Mouse (Mus musculus) lung, embryonic 15.5 days (tissue): ENCODE data around the gene Rtkn2. TPM values are rescaled to one million over a fixed set of nuclear protein-coding genes. Genes with fewer than 3 reads are reported as not detected.

Experiments used
- ATAC-seq: fragments of 200-750 bp; cut with Nextera tagmentation; 2 replicates; pipeline ENCODE4 v1.8.0; 2017; ENCODE audit warnings: moderate number of reproducible peaks, borderline replicate concordance; ENCODE audit not compliant: low FRiP score, low TSS enrichment; ENCODE audit errors: extremely low read depth
- H3K27ac ChIP-seq: fragments of 300-500 bp; sonication (generic); 2 replicates; pipeline ENCODE4 v1.5.1; 2015; ENCODE audit warnings: moderate library complexity, mild to moderate bottlenecking, inconsistent platforms
- H3K27me3 ChIP-seq: fragments of 300-500 bp; sonication (generic); 2 replicates; pipeline ENCODE4 v1.6.1; 2015; ENCODE audit warnings: inconsistent platforms
- H3K36me3 ChIP-seq: fragments of 300-500 bp; sonication (generic); 2 replicates; pipeline ENCODE4 v1.6.1; 2015; ENCODE audit warnings: inconsistent platforms
- H3K4me1 ChIP-seq: fragments of 300-500 bp; sonication (generic); 2 replicates; pipeline ENCODE4 v1.6.1; 2015; ENCODE audit warnings: inconsistent platforms
- H3K4me2 ChIP-seq: fragments of 300-500 bp; sonication (generic); 2 replicates; pipeline ENCODE4 v1.6.1; 2015; ENCODE audit warnings: inconsistent platforms, mild to moderate bottlenecking, moderate library complexity
- H3K4me3 ChIP-seq: fragments of 300-500 bp; sonication (generic); 2 replicates; pipeline ENCODE4 v1.5.1; 2015; ENCODE audit warnings: mild to moderate bottlenecking, inconsistent platforms
- H3K9ac ChIP-seq: fragments of 300-500 bp; sonication (generic); 2 replicates; pipeline ENCODE4 v1.6.1; 2015; ENCODE audit warnings: inconsistent platforms
- H3K9me3 ChIP-seq: fragments of 300-500 bp; sonication (generic); 2 replicates; pipeline ENCODE4 v1.6.1; 2016; ENCODE audit warnings: inconsistent platforms
- WGBS: fragments of 180-500 bp; shearing (Covaris S2); methylation state at CpG from one replicate; pipeline ENCODE4 v1.1.7; 2015; 5-methylcytosine and 5-hydroxymethylcytosine counted together
- polyA plus RNA-seq: library from polyadenylated mRNA; unstranded; fragments of >200 nt; fragmentation: Nextera tagmentation; extraction: Ambion mirVana; gene quantifications from 2 replicates; pipeline ENCODE4 v1.2.1, GENCODE M21; 2015

The Rtkn2 gene
- polyA plus RNA-seq, 1 experiment from 2014 or later = 16.1 TPM

DNA sequence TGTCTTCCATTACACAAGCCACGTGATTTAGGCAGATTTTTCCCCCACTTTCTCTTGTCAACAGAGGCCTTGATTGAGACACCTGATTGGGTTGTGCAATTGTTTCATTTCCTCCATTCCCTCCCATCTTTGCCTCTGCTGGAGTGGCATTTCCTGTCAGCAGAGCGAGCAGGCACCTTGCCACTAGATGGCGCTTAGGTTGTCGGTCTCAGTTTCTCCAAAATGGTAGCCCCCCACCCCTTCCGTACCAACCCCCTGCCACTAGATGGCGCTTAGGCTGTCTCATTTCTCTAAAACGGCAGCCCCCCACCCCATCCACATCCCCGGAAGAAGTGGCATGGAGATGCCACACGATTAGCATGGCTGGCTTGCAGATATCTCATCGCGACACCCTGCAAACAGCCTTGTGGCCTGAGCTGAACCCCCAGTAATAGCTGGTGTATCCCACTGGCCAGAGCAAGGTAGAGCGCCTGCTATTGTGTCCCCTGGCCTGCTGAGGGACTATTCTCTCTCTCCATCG is 18.8 kb downstream of the Rtkn2 start:
- Histone ChIP-seq H3K4me3 (no peak overlapping the region), H3K4me2 (no peak overlapping the region), H3K9me3 (no peaks in the 10 kb centered on the region), H3K4me1 (peaks cover 9% of the 10 kb centered on the region), H3K9ac (no peak overlapping the region), H3K36me3 (no peaks in the 10 kb centered on the region), H3K27ac (no peak overlapping the region), H3K27me3 (no peaks in the 10 kb centered on the region)
- WGBS = 36% methylated on average over 13 of the region's 13 CpGs
- no peak; the same call in 1 of the 2 replicates for ATAC-seq

GRCm38 (mm10) chr10:67999170-67999569 is 19.8 kb downstream of the Rtkn2 start:
- peaks cover 15% of the 10 kb centered on the region for H3K4me1 ChIP-seq
- no peak overlapping the region for H3K4me2 ChIP-seq
- 75% methylated on average over 10 of the region's 10 CpGs for WGBS

GRCm38 (mm10) chr10:68001456-68001855 is 22.1 kb downstream of the Rtkn2 start:
- Histone ChIP-seq H3K27ac (no peak overlapping the region), H3K4me3 (no peak overlapping the region), H3K9me3 (no peaks in the 10 kb centered on the region), H3K36me3 (no peaks in the 10 kb centered on the region), H3K27me3 (no peaks in the 10 kb centered on the region), H3K4me1 (peaks cover 26% of the 10 kb centered on the region), H3K4me2 (no peak overlapping the region), H3K9ac (no peak overlapping the region)
- 85% methylated on average over 6 of the region's 6 CpGs for WGBS
- no peak for ATAC-seq

More at GRCm38 (mm10) chr10:67999170-67999569, 19.8 kb downstream of the Rtkn2 start:
- Histone ChIP-seq H3K27ac (no peak overlapping the region), H3K4me3 (no peak overlapping the region), H3K36me3 (no peaks in the 10 kb centered on the region), H3K27me3 (no peaks in the 10 kb centered on the region), H3K9me3 (no peaks in the 10 kb centered on the region), H3K9ac (no peak overlapping the region)
- no peak for ATAC-seq

- H3K4me2 ChIP-seq = 0 out of 2 replicates have a peak overlapping the region, but pooled peaks have one; percentile 7
Measured at GRCm38 (mm10) chr10:68003651-68004422, 24.5 kb downstream of the Rtkn2 start.

DNA sequence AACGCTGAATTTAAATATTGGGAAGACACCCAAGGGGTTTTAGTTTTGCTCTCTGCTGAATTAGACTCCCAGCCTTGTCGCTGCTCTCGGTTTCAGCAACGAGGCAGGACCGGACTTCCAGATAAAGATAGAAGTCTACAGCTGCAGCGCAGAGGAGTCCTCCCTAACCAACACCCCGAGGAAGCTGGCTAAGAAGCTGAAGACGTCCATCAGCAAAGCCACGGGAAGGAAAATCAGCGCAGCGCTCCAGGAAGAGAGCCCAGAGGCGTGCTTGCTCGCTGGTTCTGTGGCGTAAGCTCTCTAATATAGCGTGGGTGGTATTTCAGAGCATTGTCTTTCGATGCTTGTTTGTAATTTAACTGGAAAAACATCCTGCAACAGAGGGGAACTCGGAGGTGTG is 26.0 kb downstream of the Rtkn2 start:
- whole genome bisulfite sequencing = 69% methylated on average over 17 of the region's 17 CpGs
- H3K4me3 ChIP-seq = no peak overlapping the region

More at GRCm38 (mm10) chr10:68003651-68004422, 24.5 kb downstream of the Rtkn2 start:
- Histone ChIP-seq H3K27me3 (no peaks in the 10 kb centered on the region), H3K4me1 (peaks cover 21% of the 10 kb centered on the region), H3K9me3 (no peaks in the 10 kb centered on the region), H3K27ac (peak overlapping the region; percentile 89), H3K36me3 (no peaks in the 10 kb centered on the region), H3K4me3 (no peak overlapping the region), H3K9ac (no peak overlapping the region)
- WGBS = 36% methylated on average over 18 of the region's 18 CpGs
- peak; percentile 44; the same call in 1 of the 2 replicates for ATAC-seq

GRCm38 (mm10) chr10:68006491-68006890 is 27.1 kb downstream of the Rtkn2 start:
- 88% methylated on average over 11 of the region's 11 CpGs for WGBS
- no peak overlapping the region for H3K9ac ChIP-seq
- H3K27ac ChIP-seq = no peak overlapping the region
- no peaks in the 10 kb centered on the region for H3K9me3 ChIP-seq
- no peaks in the 10 kb centered on the region for H3K27me3 ChIP-seq
- H3K4me3 ChIP-seq = no peak overlapping the region
- H3K4me1 ChIP-seq = peaks cover 21% of the 10 kb centered on the region
- peaks cover 13% of the 10 kb centered on the region for H3K36me3 ChIP-seq
- H3K4me2 ChIP-seq = no peak overlapping the region
- no peak for ATAC-seq

More for the DNA sequence above, 26.0 kb downstream of the Rtkn2 start:
- Histone ChIP-seq H3K27ac (no peak overlapping the region), H3K4me2 (no peak overlapping the region), H3K27me3 (no peaks in the 10 kb centered on the region), H3K4me1 (peaks cover 21% of the 10 kb centered on the region), H3K9ac (no peak overlapping the region), H3K36me3 (peaks cover 4% of the 10 kb centered on the region), H3K9me3 (no peaks in the 10 kb centered on the region)
- ATAC-seq = no peak

DNA sequence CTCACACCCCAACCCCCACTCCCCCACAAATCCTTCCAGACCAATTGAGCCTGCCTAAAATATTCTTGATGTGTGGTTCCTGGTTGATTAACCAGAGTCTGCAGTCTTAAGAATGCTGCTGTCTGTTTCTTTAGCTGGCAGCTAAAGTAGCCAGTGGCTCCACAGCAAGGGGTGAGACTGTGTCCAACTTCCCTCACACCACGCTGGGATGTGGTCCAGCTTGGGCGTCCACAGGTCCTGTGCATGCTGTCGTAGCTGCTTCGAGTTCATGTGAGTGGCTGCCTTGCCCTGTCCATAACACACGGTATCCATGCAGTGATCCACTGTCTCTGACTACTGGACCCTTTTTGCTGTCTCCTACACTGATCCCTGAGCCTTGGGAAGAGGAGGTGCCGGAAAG is 27.7 kb downstream of the Rtkn2 start:
- Histone ChIP-seq H3K4me2 (no peak overlapping the region), H3K9me3 (no peaks in the 10 kb centered on the region), H3K4me3 (no peak overlapping the region), H3K9ac (no peak overlapping the region), H3K27ac (no peak overlapping the region), H3K36me3 (peaks cover 14% of the 10 kb centered on the region), H3K4me1 (peaks cover 21% of the 10 kb centered on the region), H3K27me3 (no peaks in the 10 kb centered on the region)
- ATAC-seq = no peak
- WGBS = 89% methylated on average over 6 of the region's 6 CpGs

- 63% methylated on average over 13 of the region's 13 CpGs for WGBS
- Histone ChIP-seq H3K4me3 (no peak overlapping the region), H3K4me2 (no peak overlapping the region), H3K36me3 (peaks cover 14% of the 10 kb centered on the region), H3K27me3 (no peaks in the 10 kb centered on the region), H3K4me1 (peaks cover 17% of the 10 kb centered on the region; the same call in 1 of the 2 replicates), H3K27ac (0 out of 2 replicates have a peak overlapping the region, but pooled peaks have one; percentile 11), H3K9me3 (no peaks in the 10 kb centered on the region), H3K9ac (no peak overlapping the region)
- ATAC-seq = no peak
Measured at GRCm38 (mm10) chr10:68008198-68008955, 29.0 kb downstream of the Rtkn2 start.

GRCm38 (mm10) chr10:68009301-68009700 is 29.9 kb downstream of the Rtkn2 start:
- 84% methylated on average over 9 of the region's 9 CpGs for WGBS
- Histone ChIP-seq H3K36me3 (peaks cover 14% of the 10 kb centered on the region), H3K4me3 (no peak overlapping the region), H3K9ac (no peak overlapping the region), H3K27ac (no peak overlapping the region), H3K9me3 (no peaks in the 10 kb centered on the region), H3K4me1 (peaks cover 10% of the 10 kb centered on the region; the same call in 1 of the 2 replicates), H3K4me2 (no peak overlapping the region), H3K27me3 (no peaks in the 10 kb centered on the region)
- no peak for ATAC-seq

DNA sequence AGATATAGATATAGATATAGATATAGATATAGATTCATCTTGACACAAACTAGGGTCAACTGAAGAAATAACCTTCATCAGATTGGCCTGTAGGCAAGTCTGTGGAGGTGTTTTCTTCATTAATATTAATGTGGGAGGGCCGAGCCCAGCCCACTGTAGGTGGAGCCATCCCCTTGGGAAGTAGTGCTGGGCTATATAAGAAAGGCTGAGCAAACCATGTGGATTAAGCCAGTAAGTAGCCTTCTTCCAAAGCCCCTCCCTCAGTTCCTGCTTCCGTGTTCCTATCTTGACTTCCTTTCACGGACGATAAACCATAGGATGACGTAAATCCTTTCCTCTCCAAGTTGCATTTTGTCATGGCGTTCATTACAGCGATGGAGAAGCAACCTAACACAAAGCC is 30.5 kb downstream of the Rtkn2 start:
- no peaks in the 10 kb centered on the region for H3K9me3 ChIP-seq
- H3K4me3 ChIP-seq = no peak overlapping the region
- H3K27ac ChIP-seq = no peak overlapping the region
- no peaks in the 10 kb centered on the region for H3K27me3 ChIP-seq
- H3K4me2 ChIP-seq = no peak overlapping the region
- H3K36me3 ChIP-seq = peaks cover 14% of the 10 kb centered on the region
- H3K9ac ChIP-seq = no peak overlapping the region
- WGBS = 87% methylated on average over 7 of the region's 7 CpGs
- peaks cover 6% of the 10 kb centered on the region; the same call in 1 of the 2 replicates for H3K4me1 ChIP-seq
- no peak for ATAC-seq

- no peak overlapping the region for H3K9ac ChIP-seq
- WGBS = 86% methylated on average over 2 of the region's 2 CpGs
- no peaks in the 10 kb centered on the region for H3K4me1 ChIP-seq
- no peak overlapping the region for H3K27ac ChIP-seq
- no peak for ATAC-seq
- no peak overlapping the region for H3K4me3 ChIP-seq
- H3K9me3 ChIP-seq = no peaks in the 10 kb centered on the region
- H3K4me2 ChIP-seq = no peak overlapping the region
- peaks cover 14% of the 10 kb centered on the region for H3K36me3 ChIP-seq
- H3K27me3 ChIP-seq = no peaks in the 10 kb centered on the region
Measured at GRCm38 (mm10) chr10:68013137-68013536, 33.8 kb downstream of the Rtkn2 start.

DNA sequence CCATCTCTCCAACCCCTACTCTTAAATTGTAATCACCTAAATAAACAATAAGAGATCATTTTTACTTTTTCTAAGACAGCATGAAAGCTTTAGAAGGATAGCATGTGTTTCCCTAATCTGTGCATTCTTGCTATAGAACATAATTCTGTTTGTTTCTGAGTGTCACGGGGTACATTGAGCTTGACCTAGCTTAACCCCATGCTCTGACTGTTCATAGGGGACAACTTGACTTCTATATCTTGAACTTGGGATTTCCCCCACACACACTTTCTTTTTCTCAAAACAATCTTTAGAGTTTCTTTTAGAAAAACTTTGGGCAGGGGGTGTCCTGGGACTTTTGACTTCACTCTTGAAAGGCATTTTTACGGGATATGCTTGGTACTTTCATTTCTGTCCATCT is 41.4 kb downstream of the Rtkn2 start:
- 84% methylated on average over 2 of the region's 2 CpGs for WGBS
- no peak overlapping the region for H3K4me2 ChIP-seq
- no peak overlapping the region for H3K4me3 ChIP-seq
- H3K9me3 ChIP-seq = no peaks in the 10 kb centered on the region
- peaks cover 15% of the 10 kb centered on the region for H3K36me3 ChIP-seq
- H3K27me3 ChIP-seq = no peaks in the 10 kb centered on the region
- no peak overlapping the region for H3K27ac ChIP-seq
- no peaks in the 10 kb centered on the region for H3K4me1 ChIP-seq
- ATAC-seq = no peak
- H3K9ac ChIP-seq = no peak overlapping the region
